Mouse (Mus musculus) lung, adult 2 months (tissue): Measurements from ENCODE around the gene Sh2d1b2.

ENCODE experiments used
- CTCF ChIP-seq: fragments of 200-500 bp; IDR thresholded peaks from 2 replicates; pipeline ENCODE4 v1.5.1; 2011; ENCODE audit warnings: mild to moderate bottlenecking, low read length, control low read depth; ENCODE audit not compliant: insufficient read depth
- POLR2A ChIP-seq: fragments of 200-500 bp; IDR thresholded peaks from 2 replicates; pipeline ENCODE4 v1.6.1; 2011; ENCODE audit warnings: low read depth, mild to moderate bottlenecking, control low read depth, low read length, borderline replicate concordance; ENCODE audit errors: extremely low read depth

GRCm38 (mm10) chr1:170245016-170245415 lies 12.5 kb downstream of the Sh2d1b2 start:
- TF ChIP-seq CTCF = no peak
- no peak for TF ChIP-seq POLR2A
